Mouse (Mus musculus) liver, embryonic 11.5 days (tissue): ENCODE data around the gene Paqr7. TPM values are rescaled to one million over a fixed set of nuclear protein-coding genes. Genes with fewer than 3 reads are reported as not detected.
"Not testable (repeated sequence)": the region's sequence is repeated elsewhere in the genome, so short reads cannot be mapped to it uniquely, and the experiment has no call there.

Source experiments
- ATAC-seq: fragments of 200-750 bp; cut with Nextera tagmentation; replicated peaks from 2 replicates; pipeline ENCODE4 v1.8.0; 2017; ENCODE audit warnings: moderate number of reproducible peaks, mild to moderate bottlenecking, moderate TSS enrichment, moderate library complexity; ENCODE audit not compliant: low FRiP score
- DNase-seq: peaks from one replicate; pipeline ENCODE4 v3.0.0-alpha.2; 2017; ENCODE audit warnings: low spot score
- H3K27ac ChIP-seq: fragments of 300-500 bp; sonication (generic); 2 replicates; pipeline ENCODE4 v1.5.1; 2014; ENCODE audit warnings: mild to moderate bottlenecking, low read depth, low read length, control low read depth
- H3K27me3 ChIP-seq: fragments of 300-500 bp; sonication (generic); replicated peaks from 2 replicates; pipeline ENCODE4 v1.6.1; 2014; ENCODE audit warnings: low read length, mixed read lengths; ENCODE audit not compliant: control insufficient read depth, insufficient read depth
- H3K36me3 ChIP-seq: fragments of 300-500 bp; sonication (generic); 2 replicates; pipeline ENCODE4 v1.6.1; 2014; ENCODE audit warnings: mild to moderate bottlenecking, low read length, moderate library complexity, mixed read lengths; ENCODE audit not compliant: control insufficient read depth, insufficient read depth
- H3K4me1 ChIP-seq: fragments of 300-500 bp; sonication (generic); replicated peaks from 2 replicates; pipeline ENCODE4 v1.6.1; 2014; ENCODE audit warnings: low read length, mixed read lengths; ENCODE audit not compliant: control insufficient read depth, insufficient read depth
- H3K4me2 ChIP-seq: fragments of 300-500 bp; sonication (generic); 2 replicates; pipeline ENCODE4 v1.6.1; 2014; ENCODE audit warnings: mild to moderate bottlenecking, control low read depth, moderate library complexity
- H3K4me3 ChIP-seq: fragments of 300-500 bp; sonication (generic); 2 replicates; pipeline ENCODE4 v1.5.1; 2014; ENCODE audit warnings: low read depth, low read length, control low read depth
- H3K9ac ChIP-seq: fragments of 300-500 bp; sonication (generic); 2 replicates; pipeline ENCODE4 v1.6.1; 2014; ENCODE audit warnings: low read depth, low read length, control low read depth
- H3K9me3 ChIP-seq: fragments of 300-500 bp; sonication (generic); 2 replicates; pipeline ENCODE4 v1.6.1; 2016; ENCODE audit warnings: low read length, inconsistent platforms, mixed read lengths; ENCODE audit not compliant: control insufficient read depth
- WGBS: fragments of 180-500 bp; shearing (Covaris S2); extraction: QIAGEN DNeasy Blood & Tissue Kit; methylation state at CpG from one replicate; pipeline ENCODE4 v1.1.7; 2014; 5-methylcytosine and 5-hydroxymethylcytosine counted together
- polyA plus RNA-seq: library from polyadenylated mRNA; unstranded; fragments of >200 nt; fragmentation: Nextera tagmentation; extraction: Ambion mirVana; gene quantifications from 2 replicates; pipeline ENCODE4 v1.2.1, GENCODE M21; 2014

The Paqr7 gene
- polyA plus RNA-seq, 1 experiment from 2014 or later: 2.5 TPM

GRCm38 (mm10) chr4:134489986-134490665, 6.4 kb upstream of the Paqr7 start:
- Histone ChIP-seq H3K27ac (no peak overlapping the region), H3K4me1 (peaks cover 9% of the 10 kb centered on the region), H3K4me2 (no peak overlapping the region), H3K27me3 (no peaks in the 10 kb centered on the region), H3K9ac (no peak overlapping the region), H3K9me3 (no peaks in the 10 kb centered on the region; the same call in 1 of the 2 replicates), H3K36me3 (no peaks in the 10 kb centered on the region), H3K4me3 (no peak overlapping the region)
- WGBS: 54% methylated on average over 11 of the region's 11 CpGs
- ATAC-seq (no peak), DNase-seq (no peak)

GRCm38 (mm10) chr4:134491716-134492115, 4.8 kb upstream of the Paqr7 start:
- ATAC-seq: no peak
- Histone ChIP-seq H3K9me3 (no peaks in the 10 kb centered on the region; the same call in 1 of the 2 replicates), H3K36me3 (no peaks in the 10 kb centered on the region), H3K4me3 (no peak overlapping the region), H3K4me1 (peaks cover 25% of the 10 kb centered on the region), H3K9ac (no peak overlapping the region), H3K27ac (no peak overlapping the region), H3K27me3 (no peaks in the 10 kb centered on the region), H3K4me2 (no peak overlapping the region)
- WGBS: 76% methylated on average over 6 of the region's 6 CpGs
- no peak for DNase-seq

GRCm38 (mm10) chr4:134494161-134494560, 2.3 kb upstream of the Paqr7 start:
- H3K9me3 ChIP-seq, H3K4me3 ChIP-seq, H3K27me3 ChIP-seq, H3K4me2 ChIP-seq, DNase-seq, ATAC-seq, H3K9ac ChIP-seq, H3K36me3 ChIP-seq: not testable (repeated sequence)
- Histone ChIP-seq H3K27ac (0 out of 2 replicates have a peak overlapping the region, but pooled peaks have one; percentile 55), H3K4me1 (peaks cover 42% of the 10 kb centered on the region)
- WGBS: 83% methylated on average over 6 of the region's 6 CpGs

GRCm38 (mm10) chr4:134494780-134495545, 1.5 kb upstream of the Paqr7 start:
- Histone ChIP-seq H3K9me3 (no peaks in the 10 kb centered on the region; the same call in 1 of the 2 replicates), H3K4me1 (peaks cover 45% of the 10 kb centered on the region), H3K27me3 (no peaks in the 10 kb centered on the region), H3K4me3 (no peak overlapping the region), H3K4me2 (peak overlapping the region; percentile 39), H3K27ac (peak overlapping the region; percentile 55; the same call in 1 of the 2 replicates), H3K9ac (no peak overlapping the region), H3K36me3 (no peaks in the 10 kb centered on the region)
- ATAC-seq (peak; percentile 43; the same call in 1 of the 2 replicates), DNase-seq (no peak)
- 39% methylated on average over 16 of the region's 16 CpGs for WGBS

GRCm38 (mm10) chr4:134495546-134495923, 962 bp upstream of the Paqr7 start:
- Histone ChIP-seq H3K36me3 (no peaks in the 10 kb centered on the region), H3K27me3 (no peaks in the 10 kb centered on the region), H3K4me1 (peaks cover 45% of the 10 kb centered on the region), H3K9ac (no peak overlapping the region), H3K4me2 (no peak overlapping the region; the same call in 1 of the 2 replicates), H3K27ac (no peak overlapping the region), H3K4me3 (no peak overlapping the region), H3K9me3 (no peaks in the 10 kb centered on the region; the same call in 1 of the 2 replicates)
- 74% methylated on average over 5 of the region's 5 CpGs for WGBS
- DNase-seq (no peak), ATAC-seq (no peak)

GRCm38 (mm10) chr4:134497223-134497622, 726 bp downstream of the Paqr7 start:
- Histone ChIP-seq H3K9me3 (no peaks in the 10 kb centered on the region), H3K27me3 (no peaks in the 10 kb centered on the region), H3K9ac (peak overlapping the region; percentile 59), H3K4me2 (peak overlapping the region; percentile 92), H3K27ac (peak overlapping the region; percentile 78), H3K4me3 (peak overlapping the region; percentile 51), H3K4me1 (peaks cover 47% of the 10 kb centered on the region), H3K36me3 (no peaks in the 10 kb centered on the region)
- peak; percentile 30; the same call in 1 of the 2 replicates for ATAC-seq
- WGBS: 8% methylated on average over 6 of the region's 6 CpGs
- no peak for DNase-seq

GRCm38 (mm10) chr4:134497986-134498731, 1.7 kb downstream of the Paqr7 start:
- no peaks in the 10 kb centered on the region for H3K27me3 ChIP-seq
- no peaks in the 10 kb centered on the region for H3K36me3 ChIP-seq
- peak overlapping the region; percentile 92 for H3K4me2 ChIP-seq
- no peak overlapping the region for H3K27ac ChIP-seq
- H3K9ac ChIP-seq: no peak overlapping the region
- ATAC-seq: no peak
- H3K4me1 ChIP-seq: peaks cover 47% of the 10 kb centered on the region
- DNase-seq: no peak
- WGBS: 67% methylated on average over 12 of the region's 12 CpGs
- no peaks in the 10 kb centered on the region for H3K9me3 ChIP-seq
- no peak overlapping the region for H3K4me3 ChIP-seq

GRCm38 (mm10) chr4:134498983-134499382, 2.5 kb downstream of the Paqr7 start:
- WGBS: 66% methylated on average over 6 of the region's 6 CpGs
- not testable (repeated sequence) for H3K9ac ChIP-seq, H3K27me3 ChIP-seq

More at GRCm38 (mm10) chr4:134498983-134499382, 2.5 kb downstream of the Paqr7 start:
- peaks cover 47% of the 10 kb centered on the region for H3K4me1 ChIP-seq
- not testable (repeated sequence) for ATAC-seq, H3K36me3 ChIP-seq, H3K4me2 ChIP-seq, H3K27ac ChIP-seq, H3K9me3 ChIP-seq, H3K4me3 ChIP-seq, DNase-seq
